Mouse (Mus musculus) E14TG2a.4 (cell line): ENCODE results near the gene Gm49776.

Experiments used
- CTCF ChIP-seq: conservative IDR thresholded peaks from 2 replicates; pipeline ENCODE4 v1.5.1; 2014; ENCODE audit warnings: low read length
- NANOG ChIP-seq: IDR thresholded peaks from 2 replicates; pipeline ENCODE4 v1.6.1; 2014; ENCODE audit warnings: borderline replicate concordance, low read length, mixed read lengths
- POU5F1 ChIP-seq: IDR thresholded peaks from 2 replicates; pipeline ENCODE4 v1.6.1; 2014; ENCODE audit warnings: low read length, borderline replicate concordance

DNA sequence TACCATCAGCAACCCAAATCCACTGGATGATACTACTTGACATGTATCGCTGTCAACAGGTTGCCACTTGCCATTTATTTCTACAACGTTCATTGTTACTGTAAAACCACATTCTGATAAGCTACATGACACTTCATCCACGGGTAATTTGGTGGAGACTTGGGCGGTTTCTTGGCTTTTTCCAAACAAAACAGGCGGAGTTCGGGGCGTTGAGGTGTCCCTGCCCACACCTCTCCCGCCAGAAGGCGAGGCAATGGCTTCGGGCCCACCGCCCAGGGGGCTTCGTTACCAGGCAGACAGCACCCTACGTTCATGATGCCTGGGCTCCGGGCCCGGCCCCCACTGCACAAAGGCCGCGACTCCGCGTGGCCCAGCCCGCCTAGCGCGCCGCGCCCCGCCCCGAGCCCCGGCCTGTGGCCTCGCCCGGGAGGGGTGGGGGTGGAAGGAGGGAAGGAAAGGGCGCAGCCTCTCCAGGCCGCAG, 30.5 kb upstream of the Gm49776 start:
- TF ChIP-seq CTCF = no peak
- no peak for TF ChIP-seq POU5F1
- TF ChIP-seq NANOG = no peak
